Mouse (Mus musculus) lung, postnatal 0 days (tissue): ENCODE results near the gene 1600015I10Rik.

ENCODE experiments used
- CTCF ChIP-seq: IDR thresholded peaks from 2 replicates; pipeline ENCODE4 v1.5.1; 2016; ENCODE audit warnings: antibody characterized with exemption, mild to moderate bottlenecking
- EP300 ChIP-seq: IDR thresholded peaks from 2 replicates; pipeline ENCODE4 v1.6.1; 2016; ENCODE audit warnings: antibody characterized with exemption, mild to moderate bottlenecking, control low read depth

DNA sequence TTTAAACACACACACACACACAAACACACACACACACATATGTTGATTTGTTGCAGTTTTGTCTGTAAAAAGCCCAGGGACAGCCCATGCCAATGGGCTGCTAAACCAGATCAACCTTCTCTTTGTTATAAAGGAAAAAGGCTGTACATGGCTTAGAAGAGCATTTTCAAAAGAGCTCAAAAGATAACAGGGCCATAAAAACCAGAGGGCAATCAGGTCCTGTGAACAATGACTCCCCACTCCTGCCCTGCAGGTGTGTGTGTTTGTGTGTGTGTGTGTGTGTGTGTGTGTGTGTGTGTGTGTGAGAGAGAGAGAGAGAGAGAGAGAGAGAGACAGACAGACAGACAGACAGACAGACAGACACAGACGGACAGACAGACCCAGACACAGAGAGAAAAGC lies 20.5 kb upstream of the 1600015I10Rik start:
- TF ChIP-seq CTCF: no peak
- no peak for TF ChIP-seq EP300
